Mouse (Mus musculus) MEL-GATA-1-ER (cell line): ENCODE results near the gene Olfr1360.

ENCODE experiments used
- DNase-seq: peaks from one replicate; pipeline ENCODE4 v3.0.0-alpha.2; 2012; ENCODE audit warnings: low read depth; ENCODE audit errors: extremely low read depth

Gene Olfr1360

DNA sequence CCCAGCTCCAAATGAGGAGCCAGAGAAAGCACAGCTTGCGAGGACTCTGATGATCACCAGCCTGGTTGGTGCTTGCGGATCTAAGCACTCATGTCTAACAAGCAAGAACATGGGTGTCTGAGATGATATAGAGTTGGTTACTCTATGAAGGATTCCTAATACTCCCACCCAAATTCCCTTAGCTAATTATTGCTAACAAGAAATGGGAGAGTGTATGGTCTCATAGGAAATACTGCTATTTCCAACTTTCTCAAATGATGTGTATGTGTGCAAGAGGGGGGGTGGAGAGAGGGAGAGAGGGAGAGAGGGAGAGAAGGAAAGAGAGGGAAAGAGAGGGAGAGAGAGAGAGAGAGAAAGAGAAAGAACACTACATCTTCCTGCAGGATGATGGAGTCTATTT lies 13.9 kb downstream of the Olfr1360 start, which contains the start of gene Olfr1361:
Gene Olfr1361, minus strand, starts transcription at position 101 of the 400 bp plus-strand sequence.
- no peak for DNase-seq

DNA sequence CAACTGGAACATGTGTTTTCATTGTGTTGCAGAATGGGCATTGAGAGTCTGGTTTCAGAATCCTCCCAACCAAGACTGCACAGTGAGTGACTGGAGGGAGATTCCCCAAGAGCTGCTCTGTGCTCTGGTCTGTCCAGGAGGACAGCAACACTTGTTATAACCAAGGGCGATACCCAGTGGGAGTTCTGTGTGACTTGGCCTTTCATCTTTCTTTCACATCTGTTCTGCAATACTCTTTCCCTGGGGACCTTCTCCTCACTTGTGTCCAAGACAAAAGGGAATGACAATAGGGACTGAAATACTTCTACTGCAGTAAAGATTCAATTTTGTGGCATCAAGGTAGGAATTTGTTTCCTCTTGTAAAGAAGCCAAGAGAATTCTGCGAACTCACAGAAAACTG lies 34.8 kb downstream of the Olfr1360 start, which contains the start of gene Olfr11:
Gene Olfr11, minus strand, starts transcription at position 101 of the 400 bp plus-strand sequence.
- DNase-seq: no peak
